Mouse (Mus musculus) embryonic facial prominence, embryonic 15.5 days (tissue): ENCODE data around the gene Atxn2l. TPM values are rescaled to one million over a fixed set of nuclear protein-coding genes. Genes with fewer than 3 reads are reported as not detected.

Source experiments
- ATAC-seq: fragments of 200-750 bp; cut with Nextera tagmentation; 2 replicates; pipeline ENCODE4 v1.8.0; 2017; ENCODE audit warnings: low read depth, moderate TSS enrichment; ENCODE audit not compliant: insufficient number of reproducible peaks, low FRiP score, low TSS enrichment
- H3K27ac ChIP-seq: fragments of 300-500 bp; sonication (generic); replicated peaks from 2 replicates; pipeline ENCODE4 v1.5.1; 2015; ENCODE audit warnings: mild to moderate bottlenecking, inconsistent platforms
- H3K27me3 ChIP-seq: fragments of 300-500 bp; sonication (generic); 2 replicates; pipeline ENCODE4 v1.6.1; 2015; ENCODE audit warnings: inconsistent platforms
- H3K36me3 ChIP-seq: fragments of 300-500 bp; sonication (generic); 2 replicates; pipeline ENCODE4 v1.6.1; 2015; ENCODE audit warnings: mild to moderate bottlenecking, inconsistent platforms
- H3K4me1 ChIP-seq: fragments of 300-500 bp; sonication (generic); 2 replicates; pipeline ENCODE4 v1.6.1; 2015; ENCODE audit warnings: inconsistent platforms
- H3K4me2 ChIP-seq: fragments of 300-500 bp; sonication (generic); replicated peaks from 2 replicates; pipeline ENCODE4 v1.6.1; 2015; ENCODE audit warnings: mild to moderate bottlenecking, inconsistent platforms
- H3K4me3 ChIP-seq: fragments of 300-500 bp; sonication (generic); replicated peaks from 2 replicates; pipeline ENCODE4 v1.5.1; 2015; ENCODE audit warnings: mild to moderate bottlenecking, inconsistent platforms
- H3K9ac ChIP-seq: fragments of 300-500 bp; sonication (generic); 2 replicates; pipeline ENCODE4 v1.6.1; 2015; ENCODE audit warnings: inconsistent platforms
- H3K9me3 ChIP-seq: fragments of 300-500 bp; sonication (generic); replicated peaks from 2 replicates; pipeline ENCODE4 v1.6.1; 2016; ENCODE audit warnings: inconsistent platforms
- WGBS: fragments of 180-500 bp; shearing (Covaris S2); methylation state at CpG from one replicate; pipeline ENCODE4 v1.1.7; 2015; 5-methylcytosine and 5-hydroxymethylcytosine counted together
- polyA plus RNA-seq: library from polyadenylated mRNA; unstranded; fragments of >200 nt; fragmentation: Nextera tagmentation; extraction: Ambion mirVana; gene quantifications from 2 replicates; pipeline ENCODE4 v1.2.1, GENCODE M21; 2015

Gene Atxn2l
- polyA plus RNA-seq, 1 experiment from 2014 or later: 58.0 TPM

DNA sequence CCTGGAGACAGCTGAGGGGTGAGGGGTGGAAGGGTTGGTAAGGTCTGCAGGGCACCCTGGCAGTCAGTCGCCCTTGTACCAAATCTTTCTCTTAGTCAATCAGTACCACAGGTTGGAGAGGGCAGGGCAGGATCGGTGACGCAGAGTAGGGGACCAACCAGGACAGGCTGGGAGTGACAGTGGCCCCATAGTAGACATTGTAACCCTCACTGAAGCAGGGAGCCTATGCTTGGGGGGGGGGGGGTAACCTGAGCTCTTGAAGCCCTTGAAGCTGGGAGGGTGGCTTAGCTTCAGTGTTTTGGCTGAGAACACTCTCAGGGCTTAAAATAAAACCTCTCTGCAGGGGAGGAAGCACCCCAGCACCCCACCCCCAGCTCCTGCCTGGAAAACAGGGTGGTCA lies 41.6 kb downstream of the Atxn2l start:
- H3K36me3 ChIP-seq: peaks cover 3% of the 10 kb centered on the region; the same call in 1 of the 2 replicates
- H3K27me3 ChIP-seq: no peaks in the 10 kb centered on the region
- H3K4me1 ChIP-seq: peaks cover 16% of the 10 kb centered on the region
- no peak for ATAC-seq
- 0 out of 2 replicates have a peak overlapping the region, but pooled peaks have one; percentile 22 for H3K27ac ChIP-seq
- H3K9ac ChIP-seq: no peak overlapping the region
- no peaks in the 10 kb centered on the region for H3K9me3 ChIP-seq
- peak overlapping the region; percentile 6; the same call in 1 of the 2 replicates for H3K4me3 ChIP-seq
- 68% methylated on average over 3 of the region's 3 CpGs for WGBS
- H3K4me2 ChIP-seq: no peak overlapping the region

DNA sequence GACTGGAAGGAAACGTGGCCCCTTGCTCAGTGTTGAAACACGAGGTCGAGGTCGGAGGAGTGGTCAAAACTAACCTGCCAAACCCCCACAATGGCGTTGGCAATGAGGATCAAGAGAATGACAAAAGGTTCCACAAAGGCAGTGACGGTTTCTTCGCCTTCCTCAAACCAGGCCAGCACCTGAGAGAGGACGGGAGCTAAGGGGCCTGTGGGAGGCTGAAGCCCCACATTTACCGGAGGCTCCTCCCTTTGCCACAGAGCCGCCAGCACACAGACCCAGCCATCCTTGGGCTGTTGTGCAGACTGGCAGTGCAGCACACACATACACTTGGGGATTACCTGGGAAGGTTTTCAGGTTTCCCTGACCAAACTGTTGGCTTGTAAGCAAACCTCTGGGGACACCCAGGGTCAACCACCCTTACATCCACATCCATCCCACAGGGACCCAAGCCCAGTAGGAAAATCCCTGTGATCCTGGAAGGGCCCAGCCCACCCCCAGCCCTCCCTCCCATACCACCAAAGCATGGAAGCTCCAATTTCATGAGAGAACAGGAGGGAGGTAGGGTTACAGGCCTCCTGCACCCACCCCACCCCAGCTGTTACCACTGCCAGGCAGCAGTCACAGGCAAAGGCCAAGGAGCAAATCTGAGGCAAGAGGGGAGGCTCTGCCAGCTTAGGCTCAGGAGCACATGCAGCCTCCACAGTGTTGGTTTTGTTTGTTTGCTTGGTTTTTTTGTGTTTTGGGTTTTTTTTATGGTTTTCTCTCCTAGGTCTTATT lies 42.4 kb downstream of the Atxn2l start:
- H3K36me3 ChIP-seq: no peaks in the 10 kb centered on the region
- H3K27ac ChIP-seq: no peak overlapping the region
- 0 out of 2 replicates have a peak overlapping the region, but pooled peaks have one; percentile 6 for H3K4me3 ChIP-seq
- ATAC-seq: no peak
- no peaks in the 10 kb centered on the region for H3K9me3 ChIP-seq
- no peak overlapping the region for H3K9ac ChIP-seq
- H3K4me1 ChIP-seq: peaks cover 16% of the 10 kb centered on the region; the same call in 1 of the 2 replicates
- H3K27me3 ChIP-seq: no peaks in the 10 kb centered on the region
- no peak overlapping the region for H3K4me2 ChIP-seq
- WGBS: 46% methylated on average over 10 of the region's 10 CpGs

GRCm38 (mm10) chr7:126458844-126459618 lies 44.2 kb downstream of the Atxn2l start:
- peaks cover 6% of the 10 kb centered on the region; the same call in 1 of the 2 replicates for H3K4me1 ChIP-seq
- no peak for ATAC-seq
- no peak overlapping the region for H3K9ac ChIP-seq

DNA sequence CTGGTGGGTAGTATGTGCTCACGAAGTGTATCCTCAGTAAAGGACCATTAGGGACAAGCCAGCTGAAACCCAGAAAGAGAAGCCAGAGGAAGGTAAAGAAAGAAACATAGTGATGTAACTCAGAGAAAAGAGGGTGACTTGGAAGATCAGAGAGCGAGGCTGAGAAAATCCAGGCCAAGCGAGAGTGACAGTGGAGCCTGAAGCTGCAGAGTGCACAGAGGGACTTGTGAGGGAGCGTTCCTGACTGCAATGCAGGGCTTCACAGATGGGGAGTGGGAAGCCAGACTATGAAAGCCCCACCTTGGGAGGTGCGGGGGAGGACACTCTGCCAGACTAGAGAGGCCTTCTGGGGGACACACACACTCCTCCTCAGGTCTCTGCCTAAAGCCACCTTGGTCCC lies 45.0 kb downstream of the Atxn2l start:
- H3K9ac ChIP-seq: no peak overlapping the region
- peaks cover 4% of the 10 kb centered on the region; the same call in 1 of the 2 replicates for H3K4me1 ChIP-seq
- ATAC-seq: no peak
- no peak overlapping the region for H3K4me2 ChIP-seq
- no peak overlapping the region for H3K27ac ChIP-seq
- no peaks in the 10 kb centered on the region for H3K36me3 ChIP-seq
- H3K27me3 ChIP-seq: no peaks in the 10 kb centered on the region
- no peak overlapping the region for H3K4me3 ChIP-seq
- WGBS: 85% methylated on average over 5 of the region's 5 CpGs
- no peaks in the 10 kb centered on the region for H3K9me3 ChIP-seq

More at GRCm38 (mm10) chr7:126458844-126459618, 44.2 kb downstream of the Atxn2l start:
- H3K9me3 ChIP-seq: no peaks in the 10 kb centered on the region
- H3K4me2 ChIP-seq: no peak overlapping the region
- 78% methylated on average over 11 of the region's 11 CpGs for WGBS
- H3K27me3 ChIP-seq: no peaks in the 10 kb centered on the region
- no peaks in the 10 kb centered on the region for H3K36me3 ChIP-seq
- H3K27ac ChIP-seq: no peak overlapping the region
- no peak overlapping the region for H3K4me3 ChIP-seq

GRCm38 (mm10) chr7:126456382-126457266 lies 46.6 kb downstream of the Atxn2l start:
- H3K9me3 ChIP-seq: no peaks in the 10 kb centered on the region
- no peak overlapping the region for H3K4me2 ChIP-seq
- WGBS: 87% methylated on average over 17 of the region's 17 CpGs
- no peak overlapping the region for H3K4me3 ChIP-seq
- H3K27me3 ChIP-seq: no peaks in the 10 kb centered on the region
- no peak overlapping the region for H3K27ac ChIP-seq
- H3K4me1 ChIP-seq: peaks cover 4% of the 10 kb centered on the region; the same call in 1 of the 2 replicates
- ATAC-seq: no peak
- no peaks in the 10 kb centered on the region for H3K36me3 ChIP-seq
- H3K9ac ChIP-seq: no peak overlapping the region

GRCm38 (mm10) chr7:126455242-126455641 lies 48.0 kb downstream of the Atxn2l start:
- no peak overlapping the region for H3K9ac ChIP-seq
- H3K27ac ChIP-seq: no peak overlapping the region
- H3K4me3 ChIP-seq: no peak overlapping the region
- WGBS: 70% methylated on average over 2 of the region's 2 CpGs
- no peak overlapping the region for H3K4me2 ChIP-seq
- no peaks in the 10 kb centered on the region for H3K4me1 ChIP-seq
- ATAC-seq: no peak
- no peaks in the 10 kb centered on the region for H3K27me3 ChIP-seq
- no peaks in the 10 kb centered on the region for H3K9me3 ChIP-seq
- H3K36me3 ChIP-seq: no peaks in the 10 kb centered on the region

GRCm38 (mm10) chr7:126453861-126454260 lies 49.4 kb downstream of the Atxn2l start:
- no peak overlapping the region for H3K4me2 ChIP-seq
- no peak overlapping the region for H3K4me3 ChIP-seq
- ATAC-seq: no peak
- H3K27ac ChIP-seq: no peak overlapping the region
- no peak overlapping the region for H3K9ac ChIP-seq
- no peaks in the 10 kb centered on the region for H3K4me1 ChIP-seq
- 0 out of 2 replicates have a peak, but pooled peaks cover 7% of the 10 kb centered on the region for H3K36me3 ChIP-seq
- no peaks in the 10 kb centered on the region for H3K9me3 ChIP-seq
- 71% methylated on average over 7 of the region's 7 CpGs for WGBS
- no peaks in the 10 kb centered on the region for H3K27me3 ChIP-seq

DNA sequence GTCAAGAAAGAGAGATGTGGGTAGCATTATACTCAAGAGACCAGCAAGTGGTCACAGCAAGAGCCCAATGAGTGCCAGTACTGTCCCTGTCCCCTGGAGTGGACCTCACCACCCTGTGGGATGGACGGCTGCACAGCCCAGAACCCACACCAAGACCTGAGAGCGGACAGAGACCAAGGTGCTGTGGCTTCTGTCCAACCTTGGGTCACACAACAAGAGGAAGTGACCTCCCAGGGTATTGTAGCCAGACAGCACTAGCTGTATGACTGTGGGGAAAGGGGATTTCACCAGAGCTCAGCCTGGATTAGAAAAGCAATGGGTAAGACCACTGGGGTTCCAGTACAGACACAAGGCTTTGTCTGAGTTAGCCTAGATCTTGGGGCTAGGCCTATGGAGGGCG lies 51.0 kb downstream of the Atxn2l start:
- Histone ChIP-seq H3K9ac (no peak overlapping the region), H3K27ac (no peak overlapping the region), H3K4me3 (no peak overlapping the region), H3K4me1 (no peaks in the 10 kb centered on the region), H3K36me3 (peaks cover 15% of the 10 kb centered on the region; the same call in 1 of the 2 replicates), H3K4me2 (no peak overlapping the region), H3K27me3 (no peaks in the 10 kb centered on the region), H3K9me3 (no peaks in the 10 kb centered on the region)
- no peak for ATAC-seq
- WGBS: 92% methylated on average over 3 of the region's 3 CpGs

DNA sequence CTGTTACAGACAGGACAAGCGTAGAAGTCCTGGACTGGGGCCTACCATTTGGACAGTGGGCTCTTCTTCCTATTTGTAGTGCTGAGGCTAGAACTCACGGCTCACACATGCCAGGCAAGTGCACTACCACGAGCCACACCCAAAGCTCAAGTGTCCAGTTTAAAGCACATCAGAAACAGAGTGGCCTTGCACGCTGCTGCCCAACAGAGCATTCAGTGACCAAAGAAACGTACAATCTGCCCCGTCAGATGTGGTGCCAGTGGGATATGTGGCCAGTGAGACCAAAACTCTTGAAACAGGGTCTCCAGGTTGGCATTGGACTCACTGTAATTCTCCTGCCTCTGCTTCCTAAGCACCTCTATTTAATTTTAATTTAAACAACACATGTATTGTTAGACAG lies 52.6 kb downstream of the Atxn2l start:
- Histone ChIP-seq H3K27ac (no peak overlapping the region), H3K27me3 (no peaks in the 10 kb centered on the region), H3K4me2 (no peak overlapping the region), H3K9me3 (no peaks in the 10 kb centered on the region), H3K36me3 (peaks cover 31% of the 10 kb centered on the region), H3K4me1 (no peaks in the 10 kb centered on the region), H3K9ac (no peak overlapping the region), H3K4me3 (no peak overlapping the region)
- WGBS: 87% methylated on average over 6 of the region's 6 CpGs
- ATAC-seq: no peak

- WGBS: 89% methylated on average over 18 of the region's 18 CpGs
These were observed 53.2 kb downstream of the Atxn2l start for GRCm38 (mm10) chr7:126449991-126450390.

More at GRCm38 (mm10) chr7:126449991-126450390, 53.2 kb downstream of the Atxn2l start:
- Histone ChIP-seq H3K9ac (no peak overlapping the region), H3K27ac (no peak overlapping the region), H3K4me3 (no peak overlapping the region), H3K4me1 (no peaks in the 10 kb centered on the region), H3K4me2 (no peak overlapping the region), H3K9me3 (no peaks in the 10 kb centered on the region), H3K36me3 (peaks cover 37% of the 10 kb centered on the region), H3K27me3 (no peaks in the 10 kb centered on the region)
- ATAC-seq: no peak
